Mouse (Mus musculus) lung, adult 2 months (tissue): ENCODE measurements around the gene Krtap5-2.

Experiments
- CTCF ChIP-seq: fragments of 200-500 bp; IDR thresholded peaks from 2 replicates; pipeline ENCODE4 v1.5.1; 2011; ENCODE audit warnings: mild to moderate bottlenecking, low read length, control low read depth; ENCODE audit not compliant: insufficient read depth
- POLR2A ChIP-seq: fragments of 200-500 bp; IDR thresholded peaks from 2 replicates; pipeline ENCODE4 v1.6.1; 2011; ENCODE audit warnings: low read depth, mild to moderate bottlenecking, control low read depth, low read length, borderline replicate concordance; ENCODE audit errors: extremely low read depth

- TF ChIP-seq CTCF: no peak
- no peak for TF ChIP-seq POLR2A
Measured at GRCm38 (mm10) chr7:142140696-142141095, 35.1 kb downstream of the Krtap5-2 start.
